Mouse (Mus musculus) lung, adult 2 months (tissue): ENCODE measurements around the gene Ccdc177.

Experiments
- CTCF ChIP-seq: fragments of 200-500 bp; IDR thresholded peaks from 2 replicates; pipeline ENCODE4 v1.5.1; 2011; ENCODE audit warnings: mild to moderate bottlenecking, low read length, control low read depth; ENCODE audit not compliant: insufficient read depth
- POLR2A ChIP-seq: fragments of 200-500 bp; IDR thresholded peaks from 2 replicates; pipeline ENCODE4 v1.6.1; 2011; ENCODE audit warnings: low read depth, mild to moderate bottlenecking, control low read depth, low read length, borderline replicate concordance; ENCODE audit errors: extremely low read depth

DNA sequence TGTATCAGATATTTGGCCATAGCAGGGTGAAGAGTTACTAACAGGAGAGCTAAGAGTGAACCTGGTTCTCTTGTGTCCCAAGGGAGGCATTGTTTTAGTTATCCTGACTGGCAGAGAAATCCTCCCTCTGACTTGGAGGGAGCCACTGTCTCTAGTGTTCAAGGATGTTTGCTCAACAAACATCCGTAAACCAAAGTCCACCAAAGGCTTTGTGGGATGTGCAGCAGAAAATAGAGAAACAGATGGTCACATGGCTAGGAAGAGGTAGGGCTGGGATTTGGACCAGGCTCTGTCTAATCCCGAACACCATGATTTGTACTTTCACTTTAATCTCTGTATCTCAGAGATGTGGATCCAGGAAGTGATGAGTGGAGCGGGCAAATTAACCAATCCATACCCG lies 3.6 kb upstream of the Ccdc177 start:
- TF ChIP-seq CTCF (no peak), POLR2A (no peak)
